Comparison of ENCODE assay signal across 17 mouse cellular contexts in the genomic region with DNA sequence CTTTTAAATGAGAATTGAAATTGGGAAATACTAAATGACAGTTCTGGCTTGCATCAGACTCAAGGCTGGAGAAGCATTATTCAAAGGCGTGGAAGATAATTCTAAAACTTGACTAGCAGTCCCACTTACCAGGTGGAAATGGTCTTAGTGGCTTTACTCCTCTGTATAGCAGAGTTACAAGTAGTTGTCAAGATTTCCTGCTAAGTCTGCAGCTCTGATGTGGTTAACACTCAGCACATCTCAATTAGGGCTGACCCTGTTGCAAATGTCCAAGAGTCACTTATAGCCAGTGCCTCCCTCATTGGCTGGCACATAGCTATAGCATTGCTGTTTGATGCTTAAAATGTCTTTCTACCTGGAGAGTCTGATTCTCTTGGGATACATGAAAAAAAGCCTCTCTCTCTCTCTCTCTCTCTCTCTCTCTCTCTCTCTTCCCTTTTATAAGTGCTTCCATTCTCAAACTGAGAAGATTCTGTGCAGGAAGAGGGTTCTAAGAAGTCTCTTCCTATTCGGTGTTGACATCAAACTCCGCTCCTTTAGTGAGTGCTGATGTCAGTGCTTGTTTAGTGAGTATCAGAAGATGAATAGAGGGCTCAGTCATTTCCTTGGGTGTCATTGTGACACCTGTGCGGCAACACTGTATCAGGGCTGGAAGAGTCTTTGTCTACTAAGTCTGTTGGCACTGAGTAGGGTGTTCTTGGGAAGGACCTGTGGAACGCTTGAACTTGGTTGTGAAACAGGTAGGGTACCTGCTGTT. TPM values are rescaled to one million over a fixed set of nuclear protein-coding genes. Genes with fewer than 3 reads are reported as not detected.
DNase-seq lines count a peak whose midpoint lies in the region; ATAC-seq and TF ChIP-seq lines count a peak whose summit lies in the region.
"Had no signal": no experiment of that assay in that cellular context is flagged by ENCODE, and none has a peak within 500 bp of the region (broad histone marks: within the 10 kb centered on the region; RNA-seq: fewer than 3 reads in every experiment).

No protein-coding gene starts in this region.

- no peaks in the 10 kb centered on the region for H3K9me3 ChIP-seq in liver, embryonic 11.5 days (ENCODE audit: control insufficient read depth, low read length)
- H3K9me3 ChIP-seq in liver, embryonic 13.5 days (replicated peaks): no peaks in the 10 kb centered on the region
- H3K9me3 ChIP-seq: embryonic facial prominence, embryonic 12.5 days; forebrain, embryonic 13.5 days had no signal

- H3K4me1 ChIP-seq in liver, adult 2 months (ENCODE audit: control insufficient read depth, insufficient read depth, low read length): peaks cover 24% of the 10 kb centered on the region
- H3K4me1 ChIP-seq in liver, embryonic 11.5 days (replicated peaks; ENCODE audit: control insufficient read depth, insufficient read depth, low read length): peaks cover 34% of the 10 kb centered on the region
- H3K4me1 ChIP-seq in liver, embryonic 13.5 days (replicated peaks): peaks cover 82% of the 10 kb centered on the region

- no peak overlapping the region for H3K9ac ChIP-seq in liver, adult 2 months (ENCODE audit: low read depth, low read length)
- H3K9ac ChIP-seq in liver, embryonic 11.5 days (ENCODE audit: low read depth, low read length): no peak overlapping the region
- peak overlapping the region; percentile 52; the same call in 1 of the 2 replicates for H3K9ac ChIP-seq in liver, embryonic 13.5 days
- H3K9ac ChIP-seq: lung, embryonic 14.5 days had no signal

- WGBS in liver, adult 2 months: 59% methylated on average over 5 of the region's 5 CpGs
- WGBS in liver, embryonic 11.5 days: 83% methylated on average over 5 of the region's 5 CpGs
- WGBS in liver, embryonic 13.5 days (ENCODE audit: insufficient replicate concordance): 83% methylated on average over 5 of the region's 5 CpGs

- no peaks in the 10 kb centered on the region for H3K36me3 ChIP-seq in liver, adult 2 months (ENCODE audit: control insufficient read depth, insufficient read depth, low read length)
- no peaks in the 10 kb centered on the region for H3K36me3 ChIP-seq in liver, embryonic 11.5 days (ENCODE audit: control insufficient read depth, insufficient read depth, low read length)
- peaks cover 12% of the 10 kb centered on the region for H3K36me3 ChIP-seq in liver, embryonic 13.5 days
- H3K36me3 ChIP-seq: embryonic facial prominence, embryonic 12.5 days had no signal

- peaks cover 16% of the 10 kb centered on the region; the same call in 1 of the 2 replicates for H3K79me2 ChIP-seq in liver, adult 2 months (ENCODE audit: control insufficient read depth, insufficient read depth, low read length)

- peak; percentile 68 for DNase-seq in liver, adult 2 months (ENCODE audit: extremely low read depth, low read depth, low spot score)
- no peak for DNase-seq in liver, embryonic 11.5 days (ENCODE audit: low spot score)
- no peak for DNase-seq in liver, embryonic 13.5 days
- DNase-seq in thymus, postnatal 10 days (ENCODE audit: low spot score in 2 of 2): peak; percentile 11 to 36
- DNase-seq in adrenal gland, adult 8-10 months: no peak
- no peak for DNase-seq in heart, adult 8-10 months (ENCODE audit: low spot score)
- DNase-seq in urinary bladder, adult 2 months (ENCODE audit: low spot score): no peak
- DNase-seq: adrenal gland, postnatal 36 days; B cell, adult 2 months; cerebellum, postnatal 14 days; heart, postnatal 14 days; layer of hippocampus, postnatal 36 days; lung, embryonic 14.5 days had no signal

- no peak for TF ChIP-seq CTCF in liver, adult 2 months (IDR thresholded peaks at IDR 0.05; ENCODE audit: low read depth, low read length)

- ATAC-seq in liver, embryonic 11.5 days (replicated peaks; ENCODE audit: low FRiP score): no peak
- peak; percentile 42 for ATAC-seq in CD4-positive, CD25-positive, alpha-beta regulatory T cell, adult 4 months
- ATAC-seq in liver, embryonic 13.5 days (ENCODE audit: low read depth): no peak
- ATAC-seq: forebrain, embryonic 13.5 days; hindbrain, postnatal 0 days had no signal

- no peak overlapping the region for H3K27ac ChIP-seq in liver, adult 2 months (replicated peaks; ENCODE audit: insufficient read depth, low read depth, low read length)
- H3K27ac ChIP-seq in liver, embryonic 11.5 days (ENCODE audit: low read depth, low read length): no peak overlapping the region
- peak overlapping the region; percentile 82 for H3K27ac ChIP-seq in liver, embryonic 13.5 days
- H3K27ac ChIP-seq: embryonic facial prominence, embryonic 12.5 days; forebrain, embryonic 13.5 days; hindbrain, postnatal 0 days had no signal

- H3K4me2 ChIP-seq in liver, embryonic 11.5 days: no peak overlapping the region
- H3K4me2 ChIP-seq in liver, embryonic 13.5 days: peak overlapping the region; percentile 30

- no peak overlapping the region for H3K4me3 ChIP-seq in liver, adult 2 months (ENCODE audit: insufficient read depth, low read depth, low read length)
- no peak overlapping the region for H3K4me3 ChIP-seq in liver, embryonic 11.5 days (ENCODE audit: low read depth, low read length)
- peak overlapping the region; percentile 16; the same call in 1 of the 2 replicates for H3K4me3 ChIP-seq in liver, embryonic 13.5 days (replicated peaks)
- H3K4me3 ChIP-seq: embryonic facial prominence, embryonic 12.5 days; forebrain, embryonic 13.5 days had no signal

- no peak for TF ChIP-seq POLR2A in liver, adult 2 months (IDR thresholded peaks at IDR 0.05; ENCODE audit: extremely low read depth, insufficient read depth, low read length)

- H3K27me3 ChIP-seq in liver, adult 2 months (ENCODE audit: control insufficient read depth, insufficient read depth, low read length): no peaks in the 10 kb centered on the region
- H3K27me3 ChIP-seq in liver, embryonic 11.5 days (replicated peaks; ENCODE audit: control insufficient read depth, insufficient read depth, low read length): no peaks in the 10 kb centered on the region
- H3K27me3 ChIP-seq in liver, embryonic 13.5 days: no peaks in the 10 kb centered on the region
- H3K27me3 ChIP-seq: embryonic facial prominence, embryonic 12.5 days; forebrain, embryonic 13.5 days had no signal

RNA-seq across cellular contexts. Expression of a gene that starts 3.0 kb away (rescaled TPM):
- total RNA-seq in liver, adult 2 months (2014; rRNA removed): 14.9 and 15.3 TPM in 2 replicates
- polyA plus RNA-seq in liver, adult 2 months (2012; rRNA removed): 3.9 and 4.6 TPM in 2 replicates
- 12.9 and 16.7 TPM in 2 replicates for polyA plus RNA-seq in liver, embryonic 11.5 days (2014; fragmentation: Nextera tagmentation; extraction: Ambion mirVana)
- polyA plus RNA-seq in CD4-positive, CD25-positive, alpha-beta regulatory T cell, adult 4 months (2017; shearing (Covaris generic)): 10 to 100 TPM; 15.5 to 22.3 TPM
- 10.7 and 14.4 TPM in 2 replicates for polyA plus RNA-seq in liver, embryonic 13.5 days (2015; fragmentation: Nextera tagmentation; extraction: Ambion mirVana)
- total RNA-seq in adrenal gland, adult 8-10 months (2022): 10 to 100 TPM; 18.4 to 30.6 (median 23.5) TPM
- total RNA-seq in heart, adult 8-10 months (2022): 10 to 100 TPM; 44.7 to 54.0 (median 46.4) TPM
- polyA plus RNA-seq in urinary bladder, adult 2 months (2012; rRNA removed): 20.8 and 21.6 TPM in 2 replicates

RNA-seq across cellular contexts. Expression of a gene that starts 3.1 kb away (rescaled TPM):
- total RNA-seq in liver, adult 2 months (2014; rRNA removed): 21.7 and 22.2 TPM in 2 replicates
- 8.2 and 9.2 TPM in 2 replicates for polyA plus RNA-seq in liver, adult 2 months (2012; rRNA removed)
- 25.0 and 31.9 TPM in 2 replicates for polyA plus RNA-seq in liver, embryonic 11.5 days (2014; fragmentation: Nextera tagmentation; extraction: Ambion mirVana)
- 10 to 100 TPM; 29.1 to 33.3 TPM for polyA plus RNA-seq in CD4-positive, CD25-positive, alpha-beta regulatory T cell, adult 4 months (2017; shearing (Covaris generic))
- polyA plus RNA-seq in liver, embryonic 13.5 days (2015; fragmentation: Nextera tagmentation; extraction: Ambion mirVana): 17.3 and 21.4 TPM in 2 replicates
- total RNA-seq in adrenal gland, adult 8-10 months (2022): 10 to 100 TPM; 34.7 to 47.0 (median 41.0) TPM
- total RNA-seq in heart, adult 8-10 months (2022): 10 to 100 TPM; 65.3 to 73.3 (median 69.0) TPM
- 27.3 and 30.4 TPM in 2 replicates for polyA plus RNA-seq in urinary bladder, adult 2 months (2012; rRNA removed)

RNA-seq across cellular contexts. Expression of a gene that starts 31.3 kb away (rescaled TPM):
- total RNA-seq in liver, adult 2 months (2014; rRNA removed): 6.4 and 7.0 TPM in 2 replicates
- 1.4 TPM in 2 replicates for polyA plus RNA-seq in liver, adult 2 months (2012; rRNA removed)
- polyA plus RNA-seq in liver, embryonic 11.5 days (2014; fragmentation: Nextera tagmentation; extraction: Ambion mirVana): 14.0 and 17.3 TPM in 2 replicates
- polyA plus RNA-seq in CD4-positive, CD25-positive, alpha-beta regulatory T cell, adult 4 months (2017; shearing (Covaris generic)): 10 to 100 TPM; 46.9 to 47.9 TPM
- polyA plus RNA-seq in liver, embryonic 13.5 days (2015; fragmentation: Nextera tagmentation; extraction: Ambion mirVana): 6.6 and 7.9 TPM in 2 replicates
- total RNA-seq in adrenal gland, adult 8-10 months (2022): 10 to 100 TPM in 3 of 4 experiments, 1 to 10 TPM in 1; 6.9 to 17.0 (median 12.2) TPM
- 1 to 10 TPM; 7.0 to 8.3 (median 7.8) TPM for total RNA-seq in heart, adult 8-10 months (2022)
- 7.9 and 9.8 TPM in 2 replicates for polyA plus RNA-seq in urinary bladder, adult 2 months (2012; rRNA removed)

Comparison
In these comparisons a context has a peak if more than half of its experiments do, and no peak if none do; other contexts are left out.
1. DNase-seq: peak in liver, adult 2 months (single experiment) and thymus, postnatal 10 days (2 of 2); none in liver, embryonic 11.5 days (single experiment), liver, embryonic 13.5 days (single experiment), adrenal gland, adult 8-10 months (single experiment), heart, adult 8-10 months (single experiment) and urinary bladder, adult 2 months (single experiment).